Mouse (Mus musculus) G1E (cell line): ENCODE results near the gene Skap1. TPM values are rescaled to one million over a fixed set of nuclear protein-coding genes. Genes with fewer than 3 reads are reported as not detected.

Source experiments
- ATAC-seq: 2 replicates; pipeline ENCODE4 v1.8.0; 2016; ENCODE audit warnings: mild to moderate bottlenecking; ENCODE audit not compliant: insufficient number of reproducible peaks, poor library complexity, low FRiP score, severe bottlenecking; ENCODE audit errors: extremely low read depth
- DNase-seq: peaks from one replicate; pipeline ENCODE4 v3.0.0; 2012; ENCODE audit warnings: low spot score
- H3K27me3 ChIP-seq: 2 replicates; pipeline ENCODE4 v1.6.1; 2012; ENCODE audit warnings: mild to moderate bottlenecking, low read length, inconsistent platforms; ENCODE audit not compliant: insufficient read depth
- H3K36me3 ChIP-seq: replicated peaks from 2 replicates; pipeline ENCODE3; 2012; ENCODE audit warnings: mild to moderate bottlenecking, inconsistent platforms
- H3K4me1 ChIP-seq: 2 replicates; pipeline ENCODE4 v1.6.1; 2012; ENCODE audit warnings: low read depth, low read length, inconsistent platforms, mixed read lengths; ENCODE audit not compliant: insufficient read depth
- H3K4me3 ChIP-seq: 2 replicates; pipeline ENCODE4 v1.5.1; 2012; ENCODE audit warnings: low read depth, mild to moderate bottlenecking, inconsistent platforms, low read length, moderate library complexity, mixed read lengths
- H3K9me3 ChIP-seq: replicated peaks from 2 replicates; pipeline ENCODE4 v1.6.1; 2012; ENCODE audit warnings: inconsistent platforms
- CTCF ChIP-seq: IDR thresholded peaks from 2 replicates; pipeline ENCODE4 v1.5.1; 2012; ENCODE audit warnings: low read depth, low read length, inconsistent platforms, mixed read lengths
- GATA1 ChIP-seq: IDR thresholded peaks from 2 replicates; pipeline ENCODE4 v1.6.1; 2012; ENCODE audit warnings: borderline replicate concordance, low read length, inconsistent platforms, mixed read lengths
- GATA2 ChIP-seq: IDR thresholded peaks from 2 replicates; pipeline ENCODE4 v1.6.1; 2012; ENCODE audit warnings: low read depth, low read length, inconsistent platforms, borderline replicate concordance
- POLR2AphosphoS5 ChIP-seq: IDR thresholded peaks from 2 replicates; pipeline ENCODE4 v1.6.1; 2012; ENCODE audit warnings: low read depth, low read length, inconsistent platforms; ENCODE audit not compliant: insufficient replicate concordance
- TAL1 ChIP-seq: conservative IDR thresholded peaks from 2 replicates; pipeline ENCODE4 v1.6.1; 2012; ENCODE audit warnings: low read depth, low read length, inconsistent platforms, mixed read lengths
- polyA plus RNA-seq: library from polyadenylated mRNA; stranded (reverse); fragments of >175 nt; gene quantifications from 2 replicates; pipeline ENCODE4 v1.2.3, GENCODE M21; 2012
- total RNA-seq, 2 experiments: library from RNA; stranded (forward) in 1 of 2; stranded (reverse) in 1 of 2; fragments of 200-1000 nt in 1 of 2; fragments of >200 nt in 1 of 2; fragmentation: Nextera tagmentation in 1 of 2; gene quantifications; 2 replicates each; pipeline ENCODE4 v1.2.3; 2014 to 2017

The Skap1 gene
- total and polyA plus RNA-seq, 3 experiments = 0.55 TPM; not detected in 2

DNA sequence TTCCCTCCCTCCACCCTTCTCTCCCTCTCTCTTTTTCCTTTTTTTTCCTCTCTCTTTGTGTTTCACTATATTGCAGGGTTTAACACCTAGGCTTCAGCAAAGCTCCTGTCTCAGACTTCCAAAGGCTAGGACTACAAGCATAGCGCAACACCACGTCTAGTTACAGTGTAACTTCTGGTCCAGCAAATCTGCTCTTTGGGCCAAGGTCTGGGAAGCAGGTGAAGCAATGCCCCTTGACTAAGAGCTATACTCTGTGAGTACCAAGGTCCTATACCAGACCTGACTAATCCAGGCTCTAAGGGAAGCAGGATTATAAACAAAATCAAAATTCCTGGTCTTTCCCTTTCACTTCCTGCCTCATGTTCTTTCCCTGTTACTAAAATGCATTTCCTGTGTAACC is 35.3 kb upstream of the Skap1 start:
- Histone ChIP-seq H3K4me1 (no peaks in the 10 kb centered on the region), H3K9me3 (no peaks in the 10 kb centered on the region), H3K4me3 (no peak overlapping the region), H3K27me3 (peaks cover 18% of the 10 kb centered on the region), H3K36me3 (no peaks in the 10 kb centered on the region)
- DNase-seq = no peak
- no peak for ATAC-seq
- TF ChIP-seq GATA2 (no peak), GATA1 (no peak), CTCF (no peak), POLR2AphosphoS5 (no peak), TAL1 (no peak)

DNA sequence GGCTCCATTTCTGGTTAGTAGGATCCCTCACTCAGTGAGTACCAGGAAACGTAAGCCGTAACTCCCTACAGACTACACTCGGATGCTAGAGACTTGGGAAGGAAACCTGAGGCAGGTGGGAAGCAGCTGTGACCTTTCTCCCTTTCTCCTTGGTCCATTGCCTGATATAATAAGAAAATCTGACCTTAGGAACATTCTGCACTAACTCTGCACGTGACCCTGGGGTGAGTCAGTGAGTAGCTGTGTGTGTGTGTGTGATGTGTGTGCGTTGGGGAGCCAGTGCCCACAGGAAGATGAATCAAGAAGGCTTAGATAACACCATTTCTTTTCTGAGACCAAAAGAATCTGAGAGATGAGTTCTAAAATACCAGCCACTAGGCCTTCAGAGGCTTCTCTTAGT is 34.5 kb upstream of the Skap1 start:
- H3K4me3 ChIP-seq = no peak overlapping the region
- peaks cover under 1% of the 10 kb centered on the region; the same call in 1 of the 2 replicates for H3K4me1 ChIP-seq
- no peak for ATAC-seq
- H3K36me3 ChIP-seq = no peaks in the 10 kb centered on the region
- peaks cover 18% of the 10 kb centered on the region for H3K27me3 ChIP-seq
- no peaks in the 10 kb centered on the region for H3K9me3 ChIP-seq
- TF ChIP-seq GATA1 (no peak), TAL1 (no peak), CTCF (no peak), POLR2AphosphoS5 (no peak), GATA2 (no peak)
- no peak for DNase-seq

DNA sequence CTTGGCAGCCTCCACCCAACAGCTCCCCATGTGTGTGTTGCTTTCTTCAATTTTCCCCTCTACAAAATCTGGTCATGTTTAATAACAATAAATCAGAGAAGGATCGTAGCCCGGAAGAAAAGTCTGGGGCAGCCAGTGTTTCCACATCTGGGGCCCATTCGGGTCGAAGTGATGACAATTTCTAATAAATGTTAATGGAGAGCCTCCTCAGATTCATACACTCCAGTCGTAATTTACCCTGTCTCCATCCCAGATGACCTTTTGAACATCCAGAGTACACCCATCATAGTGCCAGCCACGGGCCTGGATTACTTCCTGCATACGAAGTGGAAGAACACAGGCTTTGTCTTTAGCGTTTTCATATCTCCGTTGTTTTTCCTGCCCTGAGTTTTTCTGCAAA is 32.5 kb upstream of the Skap1 start:
- ATAC-seq = no peak
- TF ChIP-seq POLR2AphosphoS5 (no peak), GATA2 (no peak), CTCF (no peak), TAL1 (no peak), GATA1 (no peak)
- Histone ChIP-seq H3K27me3 (peaks cover 11% of the 10 kb centered on the region), H3K36me3 (no peaks in the 10 kb centered on the region), H3K4me3 (no peak overlapping the region), H3K4me1 (peaks cover 3% of the 10 kb centered on the region; the same call in 1 of the 2 replicates), H3K9me3 (no peaks in the 10 kb centered on the region)
- DNase-seq = no peak

DNA sequence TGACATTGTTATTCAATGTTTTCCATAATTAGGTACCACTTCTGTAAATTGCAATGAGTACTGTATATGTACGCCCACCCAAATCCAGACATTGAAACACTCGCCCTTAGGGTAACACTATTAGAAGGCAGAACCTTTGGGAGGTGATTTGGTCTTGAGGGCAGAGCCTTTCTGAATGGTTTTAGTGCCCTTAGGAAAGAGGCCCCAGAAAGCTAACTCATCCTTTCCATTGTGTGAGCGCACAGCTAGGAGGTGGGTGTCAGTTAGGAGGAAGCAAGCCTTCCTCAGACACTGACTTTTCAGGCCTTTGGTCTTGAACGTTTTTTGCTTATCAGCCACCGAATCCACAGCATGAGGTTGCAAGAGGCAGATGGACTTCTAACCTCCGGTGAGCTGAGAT is 29.5 kb upstream of the Skap1 start:
- no peak for DNase-seq
- TF ChIP-seq GATA2 (no peak), CTCF (no peak), TAL1 (no peak), POLR2AphosphoS5 (no peak), GATA1 (no peak)
- ATAC-seq = no peak
- Histone ChIP-seq H3K27me3 (peaks cover 8% of the 10 kb centered on the region), H3K4me1 (peaks cover 8% of the 10 kb centered on the region), H3K4me3 (no peak overlapping the region), H3K9me3 (no peaks in the 10 kb centered on the region), H3K36me3 (no peaks in the 10 kb centered on the region)

DNA sequence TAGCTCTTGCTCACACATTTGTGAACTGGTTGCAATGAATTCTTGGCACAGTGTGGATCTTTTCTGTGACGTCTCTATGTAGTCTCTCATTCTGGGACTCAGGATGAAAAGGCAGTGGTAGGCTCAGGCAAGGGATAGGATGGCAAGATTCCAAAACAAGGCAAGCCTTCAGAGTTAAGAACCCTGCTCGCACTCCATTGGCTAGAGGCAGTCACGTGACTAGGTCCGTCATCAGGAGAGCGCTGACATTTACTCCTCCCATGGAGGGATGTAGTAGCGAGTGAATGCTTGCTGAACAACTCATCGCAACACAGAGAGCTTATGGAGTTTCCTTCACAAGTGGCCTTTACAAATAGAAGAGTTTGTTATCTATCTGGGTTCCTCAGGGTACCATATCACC is 27.9 kb upstream of the Skap1 start:
- no peak for TF ChIP-seq TAL1
- no peak for TF ChIP-seq GATA1
- TF ChIP-seq POLR2AphosphoS5 = no peak
- no peak for TF ChIP-seq CTCF
- TF ChIP-seq GATA2 = no peak
- Histone ChIP-seq H3K27me3 (peaks cover 8% of the 10 kb centered on the region), H3K4me1 (peaks cover 9% of the 10 kb centered on the region), H3K9me3 (no peaks in the 10 kb centered on the region), H3K36me3 (no peaks in the 10 kb centered on the region), H3K4me3 (no peak overlapping the region)
- ATAC-seq (no peak), DNase-seq (no peak)

DNA sequence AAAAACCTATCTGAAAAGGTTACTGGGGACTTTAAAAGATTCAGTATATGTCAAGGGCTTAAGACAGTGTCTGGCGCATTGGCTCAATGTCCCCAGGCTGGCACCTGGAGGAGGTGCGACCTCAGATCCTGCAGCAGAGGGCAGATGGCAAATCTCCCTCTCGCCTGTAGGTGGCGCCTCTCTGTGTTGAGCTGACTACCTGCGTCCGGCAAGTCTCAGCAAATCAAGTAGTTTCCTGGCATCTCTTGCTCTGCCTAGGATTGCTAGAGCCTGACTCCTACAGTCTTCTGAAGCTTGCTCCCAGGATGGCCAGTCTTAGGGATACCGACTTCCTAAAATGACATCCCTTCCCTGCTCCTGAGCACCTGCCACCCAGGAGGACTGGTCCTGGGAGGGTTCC is 25.6 kb upstream of the Skap1 start:
- peak; percentile 32 for DNase-seq
- TF ChIP-seq GATA2 = no peak
- peak; percentile 80 for TF ChIP-seq CTCF
- TF ChIP-seq POLR2AphosphoS5 = no peak
- no peak for TF ChIP-seq TAL1
- TF ChIP-seq GATA1 = no peak
- no peaks in the 10 kb centered on the region for H3K36me3 ChIP-seq
- peaks cover 9% of the 10 kb centered on the region for H3K4me1 ChIP-seq
- H3K27me3 ChIP-seq = peaks cover 6% of the 10 kb centered on the region; the same call in 1 of the 2 replicates
- no peak; the same call in 1 of the 2 replicates for ATAC-seq
- H3K9me3 ChIP-seq = no peaks in the 10 kb centered on the region
- H3K4me3 ChIP-seq = no peak overlapping the region
